Mouse (Mus musculus) embryonic facial prominence, embryonic 15.5 days (tissue): ENCODE results near the gene Olfr576. TPM values are rescaled to one million over a fixed set of nuclear protein-coding genes. Genes with fewer than 3 reads are reported as not detected.

Experiments
- ATAC-seq: fragments of 200-750 bp; cut with Nextera tagmentation; 2 replicates; pipeline ENCODE4 v1.8.0; 2017; ENCODE audit warnings: low read depth, moderate TSS enrichment; ENCODE audit not compliant: insufficient number of reproducible peaks, low FRiP score, low TSS enrichment
- H3K27ac ChIP-seq: fragments of 300-500 bp; sonication (generic); replicated peaks from 2 replicates; pipeline ENCODE4 v1.5.1; 2015; ENCODE audit warnings: mild to moderate bottlenecking, inconsistent platforms
- H3K27me3 ChIP-seq: fragments of 300-500 bp; sonication (generic); 2 replicates; pipeline ENCODE4 v1.6.1; 2015; ENCODE audit warnings: inconsistent platforms
- H3K36me3 ChIP-seq: fragments of 300-500 bp; sonication (generic); 2 replicates; pipeline ENCODE4 v1.6.1; 2015; ENCODE audit warnings: mild to moderate bottlenecking, inconsistent platforms
- H3K4me1 ChIP-seq: fragments of 300-500 bp; sonication (generic); 2 replicates; pipeline ENCODE4 v1.6.1; 2015; ENCODE audit warnings: inconsistent platforms
- H3K4me2 ChIP-seq: fragments of 300-500 bp; sonication (generic); replicated peaks from 2 replicates; pipeline ENCODE4 v1.6.1; 2015; ENCODE audit warnings: mild to moderate bottlenecking, inconsistent platforms
- H3K4me3 ChIP-seq: fragments of 300-500 bp; sonication (generic); replicated peaks from 2 replicates; pipeline ENCODE4 v1.5.1; 2015; ENCODE audit warnings: mild to moderate bottlenecking, inconsistent platforms
- H3K9ac ChIP-seq: fragments of 300-500 bp; sonication (generic); 2 replicates; pipeline ENCODE4 v1.6.1; 2015; ENCODE audit warnings: inconsistent platforms
- H3K9me3 ChIP-seq: fragments of 300-500 bp; sonication (generic); replicated peaks from 2 replicates; pipeline ENCODE4 v1.6.1; 2016; ENCODE audit warnings: inconsistent platforms
- WGBS: fragments of 180-500 bp; shearing (Covaris S2); methylation state at CpG from one replicate; pipeline ENCODE4 v1.1.7; 2015; 5-methylcytosine and 5-hydroxymethylcytosine counted together
- polyA plus RNA-seq: library from polyadenylated mRNA; unstranded; fragments of >200 nt; fragmentation: Nextera tagmentation; extraction: Ambion mirVana; gene quantifications from 2 replicates; pipeline ENCODE4 v1.2.1, GENCODE M21; 2015

The Olfr576 gene
- polyA plus RNA-seq, 1 experiment from 2014 or later = not detected

GRCm38 (mm10) chr7:102958137-102958536, 4.3 kb upstream of the Olfr576 start:
- H3K9ac ChIP-seq = no peak overlapping the region
- no peaks in the 10 kb centered on the region for H3K9me3 ChIP-seq
- no peak overlapping the region for H3K4me3 ChIP-seq
- H3K27ac ChIP-seq = no peak overlapping the region
- H3K27me3 ChIP-seq = no peaks in the 10 kb centered on the region
- no peak for ATAC-seq
- H3K4me2 ChIP-seq = no peak overlapping the region
- H3K4me1 ChIP-seq = no peaks in the 10 kb centered on the region
- 73% methylated on average over 3 of the region's 3 CpGs for WGBS
- H3K36me3 ChIP-seq = no peaks in the 10 kb centered on the region

DNA sequence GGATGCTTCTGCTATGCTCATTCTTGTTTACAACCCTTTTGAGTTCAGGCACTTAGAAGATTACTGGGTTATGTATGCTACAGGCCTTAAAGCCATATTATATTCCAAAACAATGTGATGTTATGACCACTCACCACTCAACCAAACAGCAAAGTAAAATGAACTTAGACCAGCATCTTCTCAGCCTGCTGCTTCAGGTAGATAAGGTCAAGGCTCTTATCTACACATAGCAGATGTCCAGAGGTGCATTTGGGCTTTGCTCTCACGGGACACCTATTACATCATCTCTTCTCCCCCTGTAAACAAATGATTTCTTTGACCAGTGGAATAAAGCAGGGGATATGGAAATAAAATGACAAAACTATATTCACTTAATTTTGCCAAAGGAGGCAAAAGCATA, 3.9 kb upstream of the Olfr576 start, which contains the start of gene Olfr575:
Gene Olfr575, minus strand, starts transcription at position 183 of the 400 bp plus-strand sequence.
- H3K27me3 ChIP-seq = no peaks in the 10 kb centered on the region
- ATAC-seq = no peak
- H3K27ac ChIP-seq = no peak within 1 kb of the TSS
- no peak within 1 kb of the TSS for H3K4me3 ChIP-seq
- H3K9me3 ChIP-seq = no peaks in the 10 kb centered on the region
- no peak within 1 kb of the TSS for H3K4me2 ChIP-seq
- WGBS = 58% methylated on average over 1 of the region's 1 CpGs
- H3K36me3 ChIP-seq = no peaks in the 10 kb centered on the region
- H3K9ac ChIP-seq = no peak within 1 kb of the TSS
- no peaks in the 10 kb centered on the region for H3K4me1 ChIP-seq

DNA sequence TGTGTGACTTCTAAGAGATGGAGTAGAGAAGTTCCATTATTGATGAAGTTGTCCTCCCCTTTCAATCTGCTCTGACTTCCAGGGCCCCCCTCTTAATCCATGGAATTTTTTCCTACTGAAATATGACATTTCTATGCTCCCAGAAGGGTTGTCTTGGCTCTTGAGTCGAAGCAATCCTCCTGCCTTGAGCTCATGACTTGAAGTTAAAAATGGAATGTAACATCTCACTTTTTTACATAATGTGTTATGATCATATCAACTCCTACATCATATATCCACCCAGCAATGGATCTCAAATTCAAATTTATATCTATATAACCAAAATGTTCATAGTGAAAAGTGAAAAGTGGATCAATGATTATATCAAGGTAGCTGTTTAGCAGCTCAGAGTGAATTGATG, 11.9 kb downstream of the Olfr576 start:
- no peak for ATAC-seq
- Histone ChIP-seq H3K27me3 (no peaks in the 10 kb centered on the region), H3K4me1 (no peaks in the 10 kb centered on the region), H3K9ac (no peak overlapping the region), H3K9me3 (no peaks in the 10 kb centered on the region), H3K4me2 (no peak overlapping the region), H3K36me3 (no peaks in the 10 kb centered on the region), H3K4me3 (no peak overlapping the region), H3K27ac (no peak overlapping the region)
- 47% methylated on average over 1 of the region's 1 CpGs for WGBS

GRCm38 (mm10) chr7:102975843-102976242, 13.4 kb downstream of the Olfr576 start, which contains the start of gene Olfr577:
Gene Olfr577, minus strand, starts transcription at chr7:102975943.
- no peak within 1 kb of the TSS for H3K9ac ChIP-seq
- H3K27me3 ChIP-seq = no peaks in the 10 kb centered on the region
- H3K4me2 ChIP-seq = no peak within 1 kb of the TSS
- no peak for ATAC-seq
- no peaks in the 10 kb centered on the region for H3K36me3 ChIP-seq
- no peaks in the 10 kb centered on the region for H3K4me1 ChIP-seq
- 75% methylated on average over 2 of the region's 2 CpGs for WGBS
- H3K27ac ChIP-seq = no peak within 1 kb of the TSS
- H3K4me3 ChIP-seq = no peak within 1 kb of the TSS
- no peaks in the 10 kb centered on the region for H3K9me3 ChIP-seq

GRCm38 (mm10) chr7:102989224-102989623, 26.8 kb downstream of the Olfr576 start, which contains the start of gene Olfr578:
Gene Olfr578, minus strand, starts transcription at chr7:102989324.
- Histone ChIP-seq H3K4me3 (no peak within 1 kb of the TSS), H3K27ac (no peak within 1 kb of the TSS), H3K4me1 (no peaks in the 10 kb centered on the region), H3K9ac (no peak within 1 kb of the TSS), H3K27me3 (no peaks in the 10 kb centered on the region), H3K36me3 (no peaks in the 10 kb centered on the region), H3K4me2 (no peak within 1 kb of the TSS), H3K9me3 (no peaks in the 10 kb centered on the region)
- WGBS = 60% methylated on average over 3 of the region's 3 CpGs
- no peak for ATAC-seq

Other genes with a start within 250 kb of the Olfr576 start
- 0.11 and 0.41 TPM in 2 replicates for gene Olfr33, start 243.6 kb upstream of the Olfr576 start, polyA plus RNA-seq
- not detected in 2 replicates for gene Olfr559, start 235.2 kb upstream of the Olfr576 start, polyA plus RNA-seq
- gene Olfr560, start 203.3 kb upstream of the Olfr576 start, polyA plus RNA-seq = 0.08 TPM in 1 of 2 replicates, not detected in the other
- gene Olfr78, start 203.2 kb upstream of the Olfr576 start, polyA plus RNA-seq = 0.18 and 0.35 TPM in 2 replicates
- gene Olfr561, start 191.4 kb upstream of the Olfr576 start, polyA plus RNA-seq = 0.09 and 0.25 TPM in 2 replicates
- gene Olfr564, start 159.2 kb upstream of the Olfr576 start, polyA plus RNA-seq = not detected in 2 replicates
- 0.18 and 0.51 TPM in 2 replicates for gene Olfr566, start 103.9 kb upstream of the Olfr576 start, polyA plus RNA-seq
- gene Olfr568, start 85.5 kb upstream of the Olfr576 start, polyA plus RNA-seq = 0.18 TPM in 1 of 2 replicates, not detected in the other
- gene Olfr569, start 71.8 kb upstream of the Olfr576 start, polyA plus RNA-seq = 0.11 TPM in 1 of 2 replicates, not detected in the other
- 0.38 and 0.67 TPM in 2 replicates for gene Olfr570, start 68.1 kb upstream of the Olfr576 start, polyA plus RNA-seq
- gene Olfr571, start 45.1 kb upstream of the Olfr576 start, polyA plus RNA-seq = 0.08 and 0.09 TPM in 2 replicates
- not detected in 2 replicates for gene Olfr572, start 38.3 kb upstream of the Olfr576 start, polyA plus RNA-seq
- gene Olfr573-ps1, start 20.1 kb upstream of the Olfr576 start, polyA plus RNA-seq = not detected in 2 replicates
- not detected in 2 replicates for gene Olfr574, start 14.2 kb upstream of the Olfr576 start, polyA plus RNA-seq
- not detected in 2 replicates for gene Olfr575, start 3.9 kb upstream of the Olfr576 start, polyA plus RNA-seq
- 0.05 TPM in 1 of 2 replicates, not detected in the other for gene Olfr577, start 13.3 kb downstream of the Olfr576 start, polyA plus RNA-seq
- gene Olfr578, start 26.7 kb downstream of the Olfr576 start, polyA plus RNA-seq = 0.71 and 0.87 TPM in 2 replicates
- gene Olfr582, start 75.4 kb downstream of the Olfr576 start, polyA plus RNA-seq = 0.05 and 0.11 TPM in 2 replicates
- not detected in 2 replicates for gene Olfr583, start 88.6 kb downstream of the Olfr576 start, polyA plus RNA-seq
- 0.08 TPM in 1 of 2 replicates, not detected in the other for gene Olfr584, start 119.2 kb downstream of the Olfr576 start, polyA plus RNA-seq
- gene Olfr585, start 135.1 kb downstream of the Olfr576 start, polyA plus RNA-seq = not detected in 2 replicates
- gene Olfr586, start 163.0 kb downstream of the Olfr576 start, polyA plus RNA-seq = not detected in 2 replicates
- not detected in 2 replicates for gene Olfr588-ps1, start 178.2 kb downstream of the Olfr576 start, polyA plus RNA-seq
- not detected in 2 replicates for gene Olfr589, start 193.7 kb downstream of the Olfr576 start, polyA plus RNA-seq
- gene Olfr591, start 215.7 kb downstream of the Olfr576 start, polyA plus RNA-seq = 0.12 and 0.16 TPM in 2 replicates
- 0.12 TPM in 1 of 2 replicates, not detected in the other for gene Olfr592, start 222.1 kb downstream of the Olfr576 start, polyA plus RNA-seq
- gene Olfr593, start 249.2 kb downstream of the Olfr576 start, polyA plus RNA-seq = not detected in 2 replicates